Mouse (Mus musculus) heart, embryonic 14.5 days (tissue): ENCODE results near the gene Garnl3. TPM values are rescaled to one million over a fixed set of nuclear protein-coding genes. Genes with fewer than 3 reads are reported as not detected.

Source experiments
- ATAC-seq: fragments of 200-750 bp; cut with Nextera tagmentation; 2 replicates; pipeline ENCODE4 v1.8.0; 2017; ENCODE audit warnings: low read depth, moderate TSS enrichment; ENCODE audit not compliant: insufficient number of reproducible peaks, insufficient read depth, low FRiP score
- H3K27ac ChIP-seq, 2 experiments: fragments of 200-500 bp in 1 of 2; fragments of 300-500 bp in 1 of 2; sonication (generic) in 1 of 2; replicated peaks in 1 of 2; 2 replicates each; pipeline ENCODE4 v1.5.1; 2012 to 2014; ENCODE audit warnings: low read depth in 2 of 2, low read length in 2 of 2, control low read depth in 1 of 2, mild to moderate bottlenecking in 1 of 2, mixed read lengths in 1 of 2; ENCODE audit not compliant: control insufficient read depth in 1 of 2, insufficient read depth in 1 of 2
- H3K27me3 ChIP-seq: fragments of 300-500 bp; sonication (generic); 2 replicates; pipeline ENCODE4 v1.6.1; 2014; ENCODE audit warnings: mild to moderate bottlenecking, low read length, control low read depth; ENCODE audit not compliant: control insufficient read depth, insufficient read depth
- H3K36me3 ChIP-seq: fragments of 300-500 bp; sonication (generic); 2 replicates; pipeline ENCODE4 v1.6.1; 2014; ENCODE audit warnings: mild to moderate bottlenecking, control low read depth, low read length, mixed read lengths; ENCODE audit not compliant: control insufficient read depth, insufficient read depth
- H3K4me1 ChIP-seq, 2 experiments: fragments of 200-500 bp in 1 of 2; fragments of 300-500 bp in 1 of 2; sonication (generic) in 1 of 2; 2 replicates each; pipeline ENCODE4 v1.6.1; 2012 to 2014; ENCODE audit warnings: low read length in 2 of 2, control low read depth in 1 of 2, mixed read lengths in 1 of 2; ENCODE audit not compliant: control insufficient read depth in 2 of 2, insufficient read depth in 2 of 2
- H3K4me2 ChIP-seq: fragments of 300-500 bp; sonication (generic); 2 replicates; pipeline ENCODE4 v1.6.1; 2014; ENCODE audit warnings: mild to moderate bottlenecking, low read length
- H3K4me3 ChIP-seq, 2 experiments: fragments of 200-500 bp in 1 of 2; fragments of 300-500 bp in 1 of 2; sonication (generic) in 1 of 2; 2 replicates each; pipeline ENCODE4 v1.5.1; 2012 to 2014; ENCODE audit warnings: low read length in 2 of 2, mild to moderate bottlenecking in 2 of 2, control low read depth in 1 of 2, low read depth in 1 of 2, moderate library complexity in 1 of 2; ENCODE audit not compliant: control insufficient read depth in 1 of 2, insufficient read depth in 1 of 2
- H3K9ac ChIP-seq: fragments of 300-500 bp; sonication (generic); 2 replicates; pipeline ENCODE4 v1.6.1; 2014; ENCODE audit warnings: mild to moderate bottlenecking, low read length
- H3K9me3 ChIP-seq: fragments of 300-500 bp; sonication (generic); 2 replicates; pipeline ENCODE4 v1.6.1; 2016; ENCODE audit warnings: low read length, control low read depth; ENCODE audit not compliant: control insufficient read depth
- WGBS: fragments of 180-500 bp; shearing (Covaris S2); extraction: QIAGEN DNeasy Blood & Tissue Kit; methylation state at CpG from one replicate; pipeline ENCODE4 v1.1.7; 2014; 5-methylcytosine and 5-hydroxymethylcytosine counted together
- polyA plus RNA-seq: library from polyadenylated mRNA; unstranded; fragments of >200 nt; fragmentation: Nextera tagmentation; extraction: Ambion mirVana; gene quantifications from 2 replicates; pipeline ENCODE4 v1.2.1, GENCODE M21; 2014

The Garnl3 gene
- polyA plus RNA-seq, 1 experiment from 2014 or later: 11.0 TPM

GRCm38 (mm10) chr2:33072333-33072732 lies 59.1 kb downstream of the Garnl3 start:
- ATAC-seq: no peak
- Histone ChIP-seq H3K27me3 (no peaks in the 10 kb centered on the region), H3K36me3 (no peaks in the 10 kb centered on the region), H3K27ac (no peak overlapping the region), H3K9me3 (no peaks in the 10 kb centered on the region), H3K4me2 (no peak overlapping the region), H3K4me3 (no peak overlapping the region), H3K9ac (no peak overlapping the region), H3K4me1 (peaks cover 7 to 12% of the 10 kb centered on the region in 2 experiments)
- 38% methylated on average over 2 of the region's 2 CpGs for WGBS

GRCm38 (mm10) chr2:33065610-33066009 lies 65.8 kb downstream of the Garnl3 start:
- Histone ChIP-seq H3K4me1 (peaks cover 10 to 18% of the 10 kb centered on the region in 2 experiments), H3K4me2 (no peak overlapping the region), H3K9me3 (no peaks in the 10 kb centered on the region), H3K27me3 (no peaks in the 10 kb centered on the region), H3K4me3 (no peak overlapping the region), H3K9ac (no peak overlapping the region), H3K36me3 (no peaks in the 10 kb centered on the region), H3K27ac (no peak overlapping the region)
- no peak for ATAC-seq
- 63% methylated on average over 1 of the region's 1 CpGs for WGBS

GRCm38 (mm10) chr2:33062744-33063143 lies 68.7 kb downstream of the Garnl3 start:
- Histone ChIP-seq H3K9ac (no peak overlapping the region), H3K4me1 (peaks cover 7 to 10% of the 10 kb centered on the region in 2 experiments), H3K9me3 (no peaks in the 10 kb centered on the region), H3K4me2 (no peak overlapping the region), H3K36me3 (no peaks in the 10 kb centered on the region), H3K27ac (no peak overlapping the region), H3K4me3 (no peak overlapping the region), H3K27me3 (no peaks in the 10 kb centered on the region)
- 61% methylated on average over 8 of the region's 8 CpGs for WGBS
- ATAC-seq: no peak

GRCm38 (mm10) chr2:33058926-33059325 lies 72.5 kb downstream of the Garnl3 start:
- no peaks in the 10 kb centered on the region for H3K9me3 ChIP-seq
- no peak overlapping the region for H3K4me2 ChIP-seq
- WGBS: 74% methylated on average over 5 of the region's 5 CpGs
- no peak for ATAC-seq
- H3K9ac ChIP-seq: no peak overlapping the region
- peaks cover 2 to 5% of the 10 kb centered on the region in 2 experiments; a peak in 2 of 4 replicates for H3K4me1 ChIP-seq
- H3K27ac ChIP-seq: no peak overlapping the region
- H3K27me3 ChIP-seq: no peaks in the 10 kb centered on the region
- no peaks in the 10 kb centered on the region for H3K36me3 ChIP-seq
- no peak overlapping the region for H3K4me3 ChIP-seq

- 83% methylated on average over 7 of the region's 7 CpGs for WGBS
- ATAC-seq: no peak
Observed at GRCm38 (mm10) chr2:33057514-33057913, 73.9 kb downstream of the Garnl3 start.

GRCm38 (mm10) chr2:33053966-33054365 lies 77.5 kb downstream of the Garnl3 start:
- ATAC-seq: no peak
- Histone ChIP-seq H3K4me2 (0 out of 2 replicates have a peak overlapping the region, but pooled peaks have one; percentile 16), H3K9ac (no peak overlapping the region), H3K4me3 (no peak overlapping the region), H3K9me3 (no peaks in the 10 kb centered on the region), H3K27ac (peak overlapping the region; percentile 9 to 50; a peak in 1 of 4 replicates), H3K4me1 (peaks cover 4 to 8% of the 10 kb centered on the region in 2 experiments; a peak in 2 of 4 replicates), H3K36me3 (no peaks in the 10 kb centered on the region), H3K27me3 (no peaks in the 10 kb centered on the region)
- WGBS: 25% methylated on average over 10 of the region's 10 CpGs

More at GRCm38 (mm10) chr2:33057514-33057913, 73.9 kb downstream of the Garnl3 start:
- Histone ChIP-seq H3K9me3 (no peaks in the 10 kb centered on the region), H3K36me3 (no peaks in the 10 kb centered on the region), H3K27me3 (no peaks in the 10 kb centered on the region), H3K4me1 (peaks cover 4 to 8% of the 10 kb centered on the region in 2 experiments; a peak in 2 of 4 replicates), H3K4me3 (no peak overlapping the region), H3K9ac (no peak overlapping the region), H3K27ac (no peak overlapping the region), H3K4me2 (no peak overlapping the region)

- Histone ChIP-seq H3K36me3 (no peaks in the 10 kb centered on the region), H3K27me3 (no peaks in the 10 kb centered on the region), H3K4me3 (no peak overlapping the region), H3K9ac (no peak overlapping the region), H3K4me1 (peaks cover 0 to 7% of the 10 kb centered on the region in 2 experiments; a peak in 2 of 4 replicates), H3K27ac (peak overlapping the region in 1 of 2 experiments; percentile 58; a peak in 3 of 4 replicates), H3K4me2 (no peak overlapping the region), H3K9me3 (no peaks in the 10 kb centered on the region)
- 37% methylated on average over 3 of the region's 3 CpGs for WGBS
- no peak for ATAC-seq
Observed at GRCm38 (mm10) chr2:33047360-33047759, 84.1 kb downstream of the Garnl3 start.

- no peaks in the 10 kb centered on the region for H3K9me3 ChIP-seq
- no peak overlapping the region for H3K4me3 ChIP-seq
- 40% methylated on average over 5 of the region's 5 CpGs for WGBS
- peak overlapping the region; percentile 0 to 25; a peak in 1 of 4 replicates for H3K27ac ChIP-seq
- H3K4me2 ChIP-seq: no peak overlapping the region
- no peaks in the 10 kb centered on the region for H3K27me3 ChIP-seq
- no peaks in the 10 kb centered on the region for H3K36me3 ChIP-seq
- no peak overlapping the region for H3K9ac ChIP-seq
- no peak for ATAC-seq
- H3K4me1 ChIP-seq: peaks cover 0 to 7% of the 10 kb centered on the region in 2 experiments; a peak in 2 of 4 replicates
Observed at GRCm38 (mm10) chr2:33046919-33047318, 84.5 kb downstream of the Garnl3 start.
